Mouse (Mus musculus): Measurements from ENCODE around the gene Olfr1023. TPM values are rescaled to one million over a fixed set of nuclear protein-coding genes. Genes with fewer than 3 reads are reported as not detected.

The Olfr1023 gene
- not detected in 2 replicates for total RNA-seq (2017)

- ATAC-seq (replicated peaks in 1 of 2; ENCODE audit: insufficient read depth in 1 of 2, low FRiP score in 2 of 2, low TSS enrichment in 1 of 2, low read depth in 1 of 2, poor library complexity in 2 of 2, severe bottlenecking in 2 of 2): no peak
Measured at GRCm38 (mm10) chr2:85885340-85885739, at the start of gene Olfr1023. TSS of gene Olfr1023 (plus strand) at chr2:85885640.

GRCm38 (mm10) chr2:85845383-85845782, 40.1 kb upstream of the Olfr1023 start, which contains the start of gene Olfr1019:
TSS of gene Olfr1019 (minus strand) at chr2:85845483.
- ATAC-seq (replicated peaks in 1 of 2; ENCODE audit: insufficient read depth in 1 of 2, low FRiP score in 2 of 2, low TSS enrichment in 1 of 2, low read depth in 1 of 2, poor library complexity in 2 of 2, severe bottlenecking in 2 of 2): no peak

GRCm38 (mm10) chr2:85846730-85847129, 38.7 kb upstream of the Olfr1023 start, which contains the start of gene Olfr1020:
TSS of gene Olfr1020 (plus strand) at chr2:85847030.
- ATAC-seq (replicated peaks in 1 of 2; ENCODE audit: insufficient read depth in 1 of 2, low FRiP score in 2 of 2, low TSS enrichment in 1 of 2, low read depth in 1 of 2, poor library complexity in 2 of 2, severe bottlenecking in 2 of 2): no peak

DNA sequence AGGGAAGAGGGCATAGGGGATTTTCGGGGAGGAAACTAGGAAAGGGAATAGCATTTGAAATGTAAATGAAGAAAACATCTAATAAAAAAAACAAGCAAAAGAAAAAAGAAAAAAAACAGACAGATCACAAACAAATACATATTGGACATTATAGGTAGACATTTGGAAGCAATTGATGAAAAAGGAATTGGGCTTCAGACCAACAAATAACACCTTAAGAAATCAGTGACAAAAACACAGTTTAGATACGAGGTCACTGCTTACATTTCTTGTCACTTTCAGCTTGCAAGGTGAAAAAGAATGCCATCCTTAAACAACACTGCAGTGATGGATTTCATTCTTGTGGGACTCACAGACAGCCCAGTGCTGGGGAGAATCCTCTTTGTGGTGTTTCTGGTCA, 17.1 kb upstream of the Olfr1023 start, which contains the start of gene Olfr1022:
TSS of gene Olfr1022 (plus strand) at position 301 of the 400 bp plus-strand sequence.
- ATAC-seq (replicated peaks in 1 of 2; ENCODE audit: insufficient read depth in 1 of 2, low FRiP score in 2 of 2, low TSS enrichment in 1 of 2, low read depth in 1 of 2, poor library complexity in 2 of 2, severe bottlenecking in 2 of 2): no peak

DNA sequence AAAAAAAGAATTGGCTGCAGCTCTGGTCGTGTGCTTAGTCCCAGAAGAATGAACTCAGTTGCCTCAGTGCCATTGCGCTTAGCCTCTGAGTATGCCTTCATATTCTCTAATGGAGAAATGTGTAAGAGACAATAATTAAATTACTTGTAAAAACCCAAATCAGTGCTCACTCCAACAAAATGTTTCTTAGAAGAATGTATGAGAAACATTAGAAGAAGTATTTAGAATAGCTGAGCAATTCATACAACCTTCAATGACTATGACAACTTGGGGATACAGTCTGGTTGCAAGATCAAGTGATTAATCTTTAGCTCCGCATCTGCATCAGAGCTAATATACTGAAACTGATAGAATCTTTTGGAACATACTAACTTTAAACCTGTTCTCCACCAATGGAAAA, 19.5 kb downstream of the Olfr1023 start, which contains the start of gene Olfr1024:
TSS of gene Olfr1024 (minus strand) at position 101 of the 400 bp plus-strand sequence.
- no peak for ATAC-seq (replicated peaks in 1 of 2; ENCODE audit: insufficient read depth in 1 of 2, low FRiP score in 2 of 2, low TSS enrichment in 1 of 2, low read depth in 1 of 2, poor library complexity in 2 of 2, severe bottlenecking in 2 of 2)

DNA sequence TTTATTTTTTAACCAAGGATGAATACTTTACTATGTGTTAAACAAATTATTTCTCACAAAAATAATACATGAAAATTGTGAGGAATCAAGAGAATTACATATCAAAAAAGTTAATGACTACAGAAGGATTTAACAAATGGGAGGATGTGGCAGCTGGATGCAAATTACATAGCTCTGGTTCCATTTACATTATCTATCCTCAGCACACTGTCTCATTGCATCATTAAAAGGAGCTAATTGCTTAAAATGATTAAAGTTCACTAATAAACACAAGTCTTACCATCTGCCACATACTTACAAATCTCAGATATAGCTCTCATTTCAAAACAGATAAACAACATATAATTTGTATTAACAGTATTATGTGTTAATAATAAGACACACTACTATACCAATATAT, 27.8 kb downstream of the Olfr1023 start:
- no peak for ATAC-seq (replicated peaks in 1 of 2; ENCODE audit: insufficient read depth in 1 of 2, low FRiP score in 2 of 2, low TSS enrichment in 1 of 2, low read depth in 1 of 2, poor library complexity in 2 of 2, severe bottlenecking in 2 of 2)

GRCm38 (mm10) chr2:85914893-85915292, 29.5 kb downstream of the Olfr1023 start, which contains the start of gene Olfr1025-ps1:
TSS of gene Olfr1025-ps1 (plus strand) at chr2:85915193.
- no peak for ATAC-seq (replicated peaks in 1 of 2; ENCODE audit: insufficient read depth in 1 of 2, low FRiP score in 2 of 2, low TSS enrichment in 1 of 2, low read depth in 1 of 2, poor library complexity in 2 of 2, severe bottlenecking in 2 of 2)

- no peak for ATAC-seq (replicated peaks in 1 of 2; ENCODE audit: insufficient read depth in 1 of 2, low FRiP score in 2 of 2, low TSS enrichment in 1 of 2, low read depth in 1 of 2, poor library complexity in 2 of 2, severe bottlenecking in 2 of 2)
Measured at GRCm38 (mm10) chr2:85921258-85921657, 35.8 kb downstream of the Olfr1023 start, which contains the start of gene Olfr1026. TSS of gene Olfr1026 (plus strand) at chr2:85921558.

Other genes starting within 250 kb of the Olfr1023 start
- gene Olfr1002, start 234.9 kb upstream of the Olfr1023 start, total RNA-seq (2017): not detected in 2 replicates
- gene Olfr154, start 221.2 kb upstream of the Olfr1023 start, total RNA-seq (2017): not detected in 2 replicates
- gene Olfr1006, start 206.9 kb upstream of the Olfr1023 start, total RNA-seq (2017): not detected in 2 replicates
- not detected in 2 replicates for gene Olfr1008, start 196.2 kb upstream of the Olfr1023 start, total RNA-seq (2017)
- not detected in 2 replicates for gene Olfr1009, start 170.2 kb upstream of the Olfr1023 start, total RNA-seq (2017)
- gene Olfr1012, start 122.9 kb upstream of the Olfr1023 start, total RNA-seq (2017): not detected in 2 replicates
- gene Olfr1013, start 118.5 kb upstream of the Olfr1023 start, total RNA-seq (2017): not detected in 2 replicates
- gene Olfr1014, start 112.9 kb upstream of the Olfr1023 start, total RNA-seq (2017): not detected in 2 replicates
- gene Olfr1015, start 103.6 kb upstream of the Olfr1023 start, total RNA-seq (2017): not detected in 2 replicates
- not detected in 2 replicates for gene Olfr1016, start 83.1 kb upstream of the Olfr1023 start, total RNA-seq (2017)
- gene Olfr1018, start 67.2 kb upstream of the Olfr1023 start, total RNA-seq (2017): not detected in 2 replicates
- not detected in 2 replicates for gene Olfr1019, start 40.2 kb upstream of the Olfr1023 start, total RNA-seq (2017)
- gene Olfr1020, start 38.6 kb upstream of the Olfr1023 start, total RNA-seq (2017): not detected in 2 replicates
- not detected in 2 replicates for gene Olfr1022, start 17.0 kb upstream of the Olfr1023 start, total RNA-seq (2017)
- not detected in 2 replicates for gene Olfr1024, start 19.4 kb downstream of the Olfr1023 start, total RNA-seq (2017)
- not detected in 2 replicates for gene Olfr1025-ps1, start 29.6 kb downstream of the Olfr1023 start, total RNA-seq (2017)
- gene Olfr1026, start 35.9 kb downstream of the Olfr1023 start, total RNA-seq (2017): not detected in 2 replicates
- gene Olfr1028, start 64.8 kb downstream of the Olfr1023 start, total RNA-seq (2017): not detected in 2 replicates
- gene Olfr1029, start 88.3 kb downstream of the Olfr1023 start, total RNA-seq (2017): not detected in 2 replicates
- gene Olfr1030, start 93.6 kb downstream of the Olfr1023 start, total RNA-seq (2017): not detected in 2 replicates
- gene Olfr1031, start 104.7 kb downstream of the Olfr1023 start, total RNA-seq (2017): not detected in 2 replicates
- not detected in 2 replicates for gene Olfr1032, start 119.9 kb downstream of the Olfr1023 start, total RNA-seq (2017)
- not detected in 2 replicates for gene Olfr1033, start 135.0 kb downstream of the Olfr1023 start, total RNA-seq (2017)
- 0.06 TPM in 1 of 2 replicates, not detected in the other for gene Olfr1034, start 160.2 kb downstream of the Olfr1023 start, total RNA-seq (2017)
- gene Olfr1036, start 188.4 kb downstream of the Olfr1023 start, total RNA-seq (2017): not detected in 2 replicates
- gene Olfr1037, start 201.7 kb downstream of the Olfr1023 start, total RNA-seq (2017): not detected in 2 replicates

Data from hematopoietic stem cell, adult 5-6 weeks (primary cell).